Mouse (Mus musculus) layer of hippocampus, postnatal 10 days (tissue): ENCODE measurements around the gene Gins3. TPM values are rescaled to one million over a fixed set of nuclear protein-coding genes. Genes with fewer than 3 reads are reported as not detected.
"Not testable (repeated sequence)": the region's sequence is repeated elsewhere in the genome, so short reads cannot be mapped to it uniquely, and the experiment has no call there.

Experiments used
- DNase-seq, 2 experiments: peaks; one replicate each; pipeline ENCODE4 v3.0.0; 2021; ENCODE audit warnings: low spot score in 2 of 2
- long read RNA-seq: library from polyadenylated mRNA; stranded (forward); transcript quantifications from one replicate; pipeline ENCODE4 v2.0.0, GENCODE M21; 2023
- total RNA-seq, 2 experiments: library from RNA; stranded (reverse); gene quantifications; 2 replicates each; pipeline ENCODE4 v1.2.3; 2021

Gins3 gene
- total RNA-seq: 1 to 10 TPM; 2.5 to 2.6 TPM
- long read RNA-seq, partial matches to known transcripts: 2 of 2 reads
- long read RNA-seq, other reads (novel, unspliced or antisense): 0 of 2 reads

- peak; percentile 92 to 93 for DNase-seq
Measured at GRCm38 (mm10) chr8:95633262-95634062, at the start of gene Gins3. Gene Gins3, plus strand, starts transcription at chr8:95633453.

DNA sequence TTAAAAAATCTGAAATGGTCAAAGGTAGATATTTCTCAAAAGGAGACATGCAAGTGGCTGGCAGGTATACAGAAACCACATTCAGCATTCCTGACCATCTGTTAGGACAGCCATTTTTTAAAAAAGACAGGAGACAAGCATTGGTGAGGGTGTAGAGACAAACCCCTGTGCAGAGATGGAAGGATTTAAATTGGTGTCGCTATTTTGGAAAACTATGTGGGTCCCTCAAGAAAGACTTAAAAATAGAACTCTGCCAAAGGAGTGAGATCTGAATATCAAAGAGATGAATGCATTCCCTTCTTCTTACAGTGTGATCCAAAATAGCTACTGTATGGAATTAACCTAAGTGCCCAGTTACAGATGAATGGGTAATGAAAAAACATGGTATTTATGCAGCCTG lies 45.9 kb upstream of the Gins3 start:
- DNase-seq: no peak

- no peak for DNase-seq
Measured at GRCm38 (mm10) chr8:95589282-95589681, 44.0 kb upstream of the Gins3 start.

DNA sequence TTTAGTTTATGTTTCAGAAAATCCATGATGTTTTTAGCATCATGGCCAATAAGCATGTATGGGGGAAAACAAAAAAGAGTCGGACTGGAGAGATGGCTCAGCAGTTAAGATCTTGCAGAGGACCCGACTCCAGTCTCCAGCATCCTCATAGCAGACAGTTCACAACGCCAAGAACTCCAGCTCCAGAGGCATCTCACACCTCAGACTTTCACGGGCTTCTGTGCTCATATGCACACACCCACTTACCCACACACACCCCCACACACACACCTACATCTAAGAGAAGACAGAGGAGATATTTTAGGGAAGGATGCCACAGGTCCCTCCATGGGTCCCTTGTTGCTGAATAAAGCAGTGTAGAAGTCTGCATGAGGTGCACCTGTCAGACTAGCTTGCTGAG lies 42.7 kb upstream of the Gins3 start:
- no peak for DNase-seq

DNA sequence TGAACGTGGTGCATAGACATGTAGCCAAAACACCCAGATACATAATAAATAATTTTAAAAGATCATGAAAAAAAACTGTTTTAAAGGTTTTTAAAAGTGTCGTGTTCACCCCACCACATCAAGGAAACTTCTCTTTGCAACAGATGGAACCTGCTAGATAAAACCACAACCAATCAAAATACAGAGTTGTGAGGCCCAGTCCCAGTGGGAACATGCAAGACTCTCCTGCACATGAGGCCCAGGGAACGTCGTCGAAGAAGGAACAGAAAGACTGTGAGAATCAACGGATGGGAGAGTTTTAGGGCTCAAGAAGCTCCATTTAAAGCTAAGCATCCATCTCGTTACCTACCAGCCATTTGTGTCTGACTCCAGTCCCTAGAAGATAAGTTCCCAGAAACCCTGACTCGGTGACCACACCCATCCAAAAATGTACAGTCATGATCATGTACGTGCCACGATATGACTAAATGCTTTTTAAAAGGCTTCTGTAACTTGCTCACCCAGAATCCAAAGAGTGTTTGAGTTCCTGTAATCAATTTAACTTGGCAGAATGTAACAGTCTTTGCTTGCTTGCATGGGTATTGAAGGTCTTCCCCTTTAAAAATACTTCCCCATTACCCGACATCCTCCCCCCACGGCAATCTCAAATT lies 41.0 kb upstream of the Gins3 start:
- no peak for DNase-seq

- DNase-seq: no peak
Measured at GRCm38 (mm10) chr8:95593439-95594393, 39.5 kb upstream of the Gins3 start.

- no peak for DNase-seq
Measured at GRCm38 (mm10) chr8:95595131-95595530, 38.1 kb upstream of the Gins3 start.

DNA sequence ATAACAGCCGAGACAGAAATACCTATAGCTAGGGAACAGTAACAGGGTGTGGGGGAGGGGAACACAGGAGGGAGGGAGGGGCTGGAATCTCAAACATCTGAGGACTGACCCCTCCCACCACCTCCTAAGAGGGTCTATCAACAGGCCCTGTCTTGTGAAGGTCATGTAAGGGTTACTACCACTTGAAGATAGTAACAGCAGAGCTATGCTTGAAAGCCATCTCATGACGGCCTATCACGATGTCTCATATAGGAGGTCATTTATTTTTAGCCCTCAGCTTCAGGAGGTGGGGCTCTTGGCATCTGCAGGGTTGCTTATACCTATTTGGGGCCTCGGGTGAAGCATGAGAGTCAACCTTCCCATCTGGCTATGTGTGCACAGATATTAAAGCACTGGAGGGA lies 36.4 kb upstream of the Gins3 start:
- no peak for DNase-seq

- peak; percentile 90 to 91 for DNase-seq
Measured at GRCm38 (mm10) chr8:95599861-95600260, 33.4 kb upstream of the Gins3 start.

GRCm38 (mm10) chr8:95601306-95601705 lies 31.9 kb upstream of the Gins3 start:
- no peak for DNase-seq

GRCm38 (mm10) chr8:95602168-95602567 lies 31.1 kb upstream of the Gins3 start:
- DNase-seq: no peak

DNA sequence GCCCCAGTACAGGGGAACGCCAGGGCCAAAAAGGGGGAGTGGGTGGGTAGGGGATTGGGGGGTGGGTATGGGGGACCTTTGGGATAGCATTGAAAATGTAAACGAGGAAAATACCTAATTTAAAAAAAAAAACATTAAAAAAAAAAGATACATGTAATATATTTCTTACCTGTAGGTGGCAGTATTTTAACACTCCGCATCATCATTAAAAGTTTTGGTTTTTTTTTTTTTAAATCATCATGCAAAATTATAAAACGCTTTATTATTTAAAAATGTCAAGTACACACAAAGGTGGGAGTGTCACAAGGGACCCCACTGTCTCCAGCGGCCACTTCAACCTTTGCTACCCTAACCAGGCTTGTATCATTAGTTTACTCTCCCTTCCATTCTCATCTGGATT lies 26.7 kb upstream of the Gins3 start:
- not testable (repeated sequence) for DNase-seq

- DNase-seq: no peak
Measured at GRCm38 (mm10) chr8:95607210-95607609, 26.0 kb upstream of the Gins3 start.

- DNase-seq: no peak
Measured at GRCm38 (mm10) chr8:95609406-95609805, 23.8 kb upstream of the Gins3 start.

GRCm38 (mm10) chr8:95610749-95611148 lies 22.5 kb upstream of the Gins3 start:
- DNase-seq: no peak

- no peak for DNase-seq
Measured at GRCm38 (mm10) chr8:95611769-95612168, 21.5 kb upstream of the Gins3 start.

DNA sequence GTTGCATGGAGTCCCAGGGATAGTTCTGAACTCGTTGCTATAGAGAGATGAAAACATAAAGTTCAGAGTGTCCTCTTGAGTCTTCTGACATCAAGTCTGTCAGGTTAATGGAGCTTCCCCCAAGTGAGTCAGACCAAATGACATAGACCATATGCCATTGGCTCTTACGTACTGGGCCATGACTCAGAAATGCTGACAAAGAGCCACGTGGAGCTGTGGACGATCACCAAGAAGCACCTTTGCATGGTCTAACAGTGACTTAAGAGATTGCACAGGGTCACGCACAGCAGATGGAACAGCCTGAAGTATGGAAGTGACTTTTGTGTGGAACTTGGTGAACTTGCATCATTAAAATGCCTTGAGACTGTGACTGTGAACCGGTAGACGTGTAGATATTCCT lies 16.9 kb upstream of the Gins3 start:
- no peak for DNase-seq

DNA sequence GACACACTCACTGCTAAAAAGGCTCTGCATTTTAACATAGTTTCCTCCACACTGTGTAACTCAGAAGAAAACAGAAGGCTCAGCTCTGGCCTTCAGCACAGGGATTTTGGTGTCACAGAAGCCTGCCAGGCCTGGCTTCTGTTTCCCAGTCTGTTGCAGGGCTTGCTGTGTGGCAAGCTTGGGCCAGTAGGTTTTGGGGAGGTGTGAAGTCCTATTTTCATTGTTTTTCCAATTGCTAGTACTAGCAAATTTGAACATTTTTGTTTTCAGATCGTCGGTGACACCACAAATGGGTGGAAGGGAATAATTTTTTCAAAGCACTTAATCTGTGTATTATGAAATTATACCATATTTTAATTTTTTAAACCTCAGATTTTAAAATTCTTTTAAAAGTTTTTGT lies 13.2 kb upstream of the Gins3 start:
- peak in 1 of 2 experiments; percentile 37 for DNase-seq

GRCm38 (mm10) chr8:95624833-95625232 lies 8.4 kb upstream of the Gins3 start:
- DNase-seq: no peak

- DNase-seq: no peak
Measured at GRCm38 (mm10) chr8:95632840-95633239, 413 bp upstream of the Gins3 start.

DNA sequence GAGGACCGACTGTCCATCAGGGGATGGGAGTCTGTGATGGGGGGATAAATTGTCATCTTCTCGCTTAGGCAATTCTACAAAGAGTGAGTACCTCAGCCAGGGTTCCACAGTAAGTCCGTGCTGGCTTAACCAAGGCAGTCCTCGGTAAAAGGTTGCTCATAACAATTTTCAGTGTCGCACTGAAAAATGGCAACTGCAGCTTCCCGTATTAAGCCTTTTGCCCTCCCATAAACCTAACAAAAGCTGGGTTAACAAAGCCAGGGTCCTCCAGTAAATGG lies 749 bp downstream of the Gins3 start:
- DNase-seq: no peak

DNA sequence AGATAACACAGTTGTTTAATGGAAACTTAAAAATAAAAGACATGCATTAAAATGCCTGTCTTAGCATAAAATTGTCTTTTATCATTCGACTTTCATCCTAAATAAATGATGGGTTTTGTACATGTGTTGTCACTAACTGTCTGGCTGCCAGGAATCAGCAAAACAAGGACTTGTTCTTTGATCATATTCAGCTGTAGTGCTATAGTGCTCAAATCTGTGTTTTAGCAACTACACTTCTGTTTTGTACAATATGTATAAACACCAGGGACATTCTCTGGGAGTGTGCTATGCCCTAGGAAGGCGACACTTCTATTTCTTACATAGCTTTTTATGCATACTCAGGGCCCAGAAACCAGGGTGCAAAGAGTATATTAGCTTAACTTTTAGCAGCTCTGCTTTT lies 11.7 kb downstream of the Gins3 start:
- no peak for DNase-seq
